Mouse (Mus musculus): ENCODE data around the gene Gm21149.
"Not testable (repeated sequence)": the region's sequence is repeated elsewhere in the genome, so short reads cannot be mapped to it uniquely, and the experiment has no call there.

Gm21149 gene

GRCm38 (mm10) chr5:15476423-15476822 lies at the start of gene Gm21149:
Gene Gm21149 (minus strand): TSS chr5:15476523.
- in situ Hi-C loops (cut with MboI, MseI): loop anchor here (5.0 kb wide), 1 partner anchor 51 kb away; the partner anchor contains the start of gene Gm21190

GRCm38 (mm10) chr5:15522470-15522869 lies 46.1 kb upstream of the Gm21149 start:
- in situ Hi-C loops (cut with MboI, MseI): not testable (repeated sequence)

GRCm38 (mm10) chr5:15522028-15522427 lies 45.7 kb upstream of the Gm21149 start:
- in situ Hi-C loops (cut with MboI, MseI): not testable (repeated sequence)

DNA sequence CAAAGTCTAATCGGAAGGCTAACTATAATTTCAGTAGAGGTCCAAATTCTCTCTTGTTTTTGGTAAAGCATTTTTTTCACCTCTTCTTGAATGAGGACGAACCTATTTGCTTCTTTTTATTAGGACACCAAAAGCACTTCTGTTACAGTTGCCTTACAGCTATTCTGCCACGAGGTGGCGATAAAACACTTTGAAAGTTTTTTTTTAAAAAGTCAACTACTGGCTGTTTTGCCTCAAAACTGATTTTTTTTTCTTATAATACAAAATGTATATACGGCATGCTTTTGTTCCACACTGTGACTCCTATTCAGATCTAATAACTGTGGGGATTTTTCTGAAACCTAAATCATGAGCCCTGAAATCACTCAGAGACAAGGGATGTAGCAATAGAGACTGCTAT lies 44.1 kb upstream of the Gm21149 start:
- in situ Hi-C loops (cut with MboI, MseI): not testable (repeated sequence)

- in situ Hi-C loops (cut with MboI, MseI): not testable (repeated sequence)
Observed at GRCm38 (mm10) chr5:15517150-15517549, 40.8 kb upstream of the Gm21149 start.

GRCm38 (mm10) chr5:15512236-15512635 lies 35.9 kb upstream of the Gm21149 start:
- in situ Hi-C loops (cut with MboI, MseI): loop anchor here (5.0 kb wide), 4 partner anchors 50 to 555 kb away; no protein-coding TSS in a partner anchor

- in situ Hi-C loops (cut with MboI, MseI): loop anchor here (5.0 kb wide), 4 partner anchors 48 to 553 kb away; no protein-coding TSS in a partner anchor
Observed at GRCm38 (mm10) chr5:15509911-15510310, 33.6 kb upstream of the Gm21149 start.

DNA sequence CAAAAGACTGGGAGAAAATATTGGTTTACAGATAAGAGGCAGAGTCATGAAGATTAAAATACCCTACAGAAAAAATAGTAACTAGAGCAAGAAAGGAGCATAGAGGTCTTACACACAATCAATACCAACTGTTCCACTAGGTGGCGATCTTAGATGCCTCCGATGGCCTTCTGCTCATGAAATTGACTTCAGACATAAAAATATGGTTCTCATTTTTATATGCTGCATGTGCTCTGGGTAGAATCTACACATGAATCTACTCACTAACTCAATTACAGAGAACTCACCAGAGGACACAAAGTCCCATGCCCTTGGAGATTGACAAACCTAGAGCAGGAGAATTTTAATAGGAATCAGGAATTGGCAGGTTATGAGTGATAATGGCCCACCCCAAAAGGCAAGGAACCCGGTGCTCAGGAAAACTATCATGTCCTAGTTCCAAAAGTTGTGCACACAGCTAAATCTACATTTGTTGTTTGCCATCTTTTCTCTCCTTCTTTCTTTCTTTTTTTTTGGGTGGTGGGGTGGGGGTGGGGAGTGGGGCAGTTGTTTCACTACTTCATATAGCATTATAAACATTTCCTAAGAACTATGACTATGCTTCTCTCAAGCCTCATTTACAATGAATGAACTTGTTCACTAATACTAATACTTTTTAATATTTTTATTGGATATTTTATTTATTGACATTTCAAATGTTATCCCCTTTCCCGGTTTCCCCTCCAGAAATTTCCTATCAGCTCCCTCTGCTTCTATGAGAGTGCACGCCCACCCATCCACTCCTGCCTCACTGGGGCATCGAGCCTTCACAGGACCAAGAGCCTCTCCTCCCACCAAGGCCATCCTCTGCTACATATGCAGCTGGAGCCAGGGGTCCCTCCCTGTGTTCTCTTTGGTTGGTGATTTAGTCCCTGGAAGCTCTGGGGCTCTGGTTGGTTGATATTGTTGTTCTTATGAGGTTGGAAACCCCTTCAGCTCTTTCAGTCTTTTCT lies 32.4 kb upstream of the Gm21149 start:
- in situ Hi-C loops (cut with MboI, MseI): not testable (repeated sequence)

- in situ Hi-C loops (cut with MboI, MseI): not testable (repeated sequence)
Observed at GRCm38 (mm10) chr5:15507757-15508459, 31.6 kb upstream of the Gm21149 start.

GRCm38 (mm10) chr5:15507309-15507619 lies 30.9 kb upstream of the Gm21149 start:
- in situ Hi-C loops (cut with MboI, MseI): no loop called here

- in situ Hi-C loops (cut with MboI, MseI): no loop called here
Observed at GRCm38 (mm10) chr5:15506575-15507308, 30.4 kb upstream of the Gm21149 start.

GRCm38 (mm10) chr5:15498774-15499400 lies 22.6 kb upstream of the Gm21149 start:
- in situ Hi-C loops (cut with MboI, MseI): not testable (repeated sequence)

DNA sequence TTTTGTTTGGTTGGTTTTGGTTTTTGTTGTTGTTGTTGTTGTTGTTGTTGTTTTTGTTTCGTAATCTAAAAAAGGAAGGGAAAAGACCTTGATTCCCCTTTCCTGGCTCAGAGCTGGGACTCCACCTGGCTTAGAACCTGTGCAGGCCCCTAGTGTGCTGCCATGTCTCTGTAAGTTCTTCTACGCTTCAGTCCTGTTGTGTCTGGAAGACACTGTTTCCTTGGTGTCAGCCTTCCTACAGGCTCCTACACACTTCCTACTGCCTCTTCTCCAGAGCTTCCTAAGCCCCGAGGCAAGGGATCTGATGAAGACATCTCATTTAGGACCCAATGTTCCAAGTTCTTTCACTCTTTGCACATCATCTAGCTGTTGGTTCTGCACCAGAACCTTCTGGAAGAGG lies 22.0 kb upstream of the Gm21149 start:
- in situ Hi-C loops (cut with MboI, MseI): not testable (repeated sequence)

- in situ Hi-C loops (cut with MboI, MseI): not testable (repeated sequence)
Observed at GRCm38 (mm10) chr5:15490934-15491333, 14.6 kb upstream of the Gm21149 start.

GRCm38 (mm10) chr5:15488743-15489142 lies 12.4 kb upstream of the Gm21149 start:
- in situ Hi-C loops (cut with MboI, MseI): loop anchor here (5.0 to 10.0 kb wide), 3 partner anchors 119 to 1986 kb away; partner anchors contain the start of gene Speer4f1

DNA sequence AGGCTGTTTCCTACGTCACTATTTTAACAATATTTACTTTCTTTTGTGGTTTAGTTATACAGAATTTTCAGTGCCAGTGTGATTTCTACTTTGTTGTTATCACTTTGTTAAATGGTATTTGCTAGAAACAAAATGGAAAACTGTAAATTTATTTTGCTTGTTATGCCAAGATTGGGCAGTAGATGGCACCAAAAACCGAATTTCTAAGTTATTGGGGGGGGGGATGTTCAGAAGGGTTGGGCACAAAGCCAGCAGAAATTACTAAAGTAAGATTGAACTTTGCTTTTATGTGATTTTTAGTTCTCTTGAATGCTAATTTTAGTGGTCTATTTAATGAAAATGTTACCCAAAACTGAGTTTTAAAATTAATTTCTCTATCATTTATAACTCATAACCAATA lies 8.3 kb upstream of the Gm21149 start:
- in situ Hi-C loops (cut with MboI, MseI): loop anchor here (5.0 to 10.0 kb wide), 3 partner anchors 123 to 1990 kb away; partner anchors contain the start of gene Speer4f1

DNA sequence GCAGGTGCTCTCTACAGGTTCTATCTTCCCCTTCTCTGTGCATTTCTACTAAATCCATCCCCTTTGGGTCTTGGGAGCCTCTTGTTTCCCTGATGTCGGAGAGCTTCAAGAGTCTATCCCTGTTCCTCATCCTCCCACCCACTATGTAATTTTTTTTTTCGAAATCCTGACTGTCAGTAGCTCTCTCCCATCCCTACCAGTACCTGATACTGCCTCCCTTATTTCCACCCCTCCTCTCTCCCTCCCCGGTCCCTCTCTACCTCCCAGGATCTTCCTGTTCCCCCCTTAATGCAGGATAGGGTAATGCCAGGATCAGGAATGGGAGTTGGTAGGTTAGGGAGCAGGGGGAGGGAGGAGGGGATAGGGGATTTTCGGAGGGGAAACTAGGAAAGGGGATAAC lies 7.3 kb upstream of the Gm21149 start:
- in situ Hi-C loops (cut with MboI, MseI): loop anchor here (10.0 kb wide), 2 partner anchors 1501 to 1991 kb away; partner anchors contain the start of gene Speer4f1

DNA sequence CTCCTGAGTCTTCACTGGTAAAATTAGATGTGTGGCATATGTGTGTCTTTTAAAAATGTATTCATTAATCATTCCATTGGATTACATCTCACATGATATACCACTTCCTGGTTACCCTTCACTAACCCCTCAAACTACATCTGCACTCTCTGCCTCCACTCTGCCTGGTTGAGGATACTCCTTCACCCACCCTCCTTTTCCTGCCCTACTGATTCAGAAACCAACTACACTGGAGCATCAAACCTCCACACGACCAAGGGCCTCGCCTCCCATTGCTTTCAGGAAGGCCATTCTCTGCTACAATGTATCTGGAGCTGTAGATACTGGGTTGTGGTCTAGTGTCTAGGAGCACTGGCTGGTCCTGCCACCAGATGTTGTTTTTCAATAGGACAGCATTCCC lies 6.5 kb upstream of the Gm21149 start:
- in situ Hi-C loops (cut with MboI, MseI): loop anchor here (10.0 kb wide), 2 partner anchors 1502 to 1992 kb away; partner anchors contain the start of gene Speer4f1

GRCm38 (mm10) chr5:15470141-15470540 lies 6.2 kb downstream of the Gm21149 start:
- in situ Hi-C loops (cut with MboI, MseI): loop anchor here (5.0 kb wide), 2 partner anchors 448 to 498 kb away; no protein-coding TSS in a partner anchor

DNA sequence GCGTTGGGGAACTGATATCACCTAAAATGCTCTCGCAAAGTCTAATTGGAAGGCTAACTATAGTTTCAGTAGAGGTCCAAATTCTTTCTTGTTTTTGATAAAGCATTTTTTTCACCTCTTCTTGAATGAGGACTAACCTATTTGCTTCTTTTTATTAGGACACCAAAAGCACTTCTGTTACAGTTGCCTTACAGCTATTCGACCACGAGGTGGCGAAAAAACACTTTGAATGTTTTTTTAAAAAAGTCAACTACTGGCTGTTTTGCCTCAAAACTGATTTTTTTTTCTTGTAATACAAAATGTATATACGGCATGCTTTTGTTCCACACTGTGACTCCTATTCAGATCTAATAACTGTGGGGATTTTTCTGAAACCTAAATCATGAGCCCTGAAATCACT lies 8.6 kb downstream of the Gm21149 start:
- in situ Hi-C loops (cut with MboI, MseI): loop anchor here (10.0 kb wide), 3 partner anchors 117 to 563 kb away; no protein-coding TSS in a partner anchor

GRCm38 (mm10) chr5:15466218-15466617 lies 10.1 kb downstream of the Gm21149 start:
- in situ Hi-C loops (cut with MboI, MseI): loop anchor here (10.0 kb wide), 3 partner anchors 119 to 561 kb away; no protein-coding TSS in a partner anchor
